Mouse (Mus musculus) liver, embryonic 16.5 days (tissue): ENCODE measurements around the gene Plce1. TPM values are rescaled to one million over a fixed set of nuclear protein-coding genes. Genes with fewer than 3 reads are reported as not detected.

Source experiments
- ATAC-seq: fragments of 200-750 bp; cut with Nextera tagmentation; 2 replicates; pipeline ENCODE4 v1.8.0; 2017; ENCODE audit warnings: low read depth, mild to moderate bottlenecking, moderate number of reproducible peaks, moderate library complexity
- H3K27ac ChIP-seq: fragments of 300-500 bp; sonication (generic); 2 replicates; pipeline ENCODE4 v1.5.1; 2014; ENCODE audit warnings: mild to moderate bottlenecking, low read length
- H3K27me3 ChIP-seq: fragments of 300-500 bp; sonication (generic); 2 replicates; pipeline ENCODE4 v1.6.1; 2014; ENCODE audit warnings: low read depth, low read length, mixed read lengths; ENCODE audit not compliant: control insufficient read depth, insufficient read depth
- H3K36me3 ChIP-seq: fragments of 300-500 bp; sonication (generic); 2 replicates; pipeline ENCODE4 v1.6.1; 2014; ENCODE audit warnings: mild to moderate bottlenecking; ENCODE audit not compliant: control insufficient read depth, insufficient read depth
- H3K4me1 ChIP-seq: fragments of 300-500 bp; sonication (generic); 2 replicates; pipeline ENCODE4 v1.6.1; 2014; ENCODE audit warnings: low read depth, low read length, mixed read lengths; ENCODE audit not compliant: control insufficient read depth
- H3K4me2 ChIP-seq: fragments of 300-500 bp; sonication (generic); 2 replicates; pipeline ENCODE4 v1.6.1; 2014; ENCODE audit warnings: low read depth, low read length, mixed read lengths
- H3K4me3 ChIP-seq: fragments of 300-500 bp; sonication (generic); 2 replicates; pipeline ENCODE4 v1.5.1; 2014; ENCODE audit warnings: low read depth, mild to moderate bottlenecking, low read length
- H3K9ac ChIP-seq: fragments of 300-500 bp; sonication (generic); 2 replicates; pipeline ENCODE4 v1.6.1; 2014; ENCODE audit warnings: low read depth, low read length
- H3K9me3 ChIP-seq: fragments of 300-500 bp; sonication (generic); replicated peaks from 2 replicates; pipeline ENCODE4 v1.6.1; 2016; ENCODE audit warnings: low read length; ENCODE audit not compliant: control insufficient read depth
- WGBS: fragments of 180-500 bp; shearing (Covaris S2); extraction: QIAGEN DNeasy Blood & Tissue Kit; methylation state at CpG from one replicate; pipeline ENCODE4 v1.1.7; 2014; ENCODE audit not compliant: insufficient replicate concordance; 5-methylcytosine and 5-hydroxymethylcytosine counted together
- polyA plus RNA-seq: library from polyadenylated mRNA; unstranded; fragments of >200 nt; fragmentation: Nextera tagmentation; extraction: Ambion mirVana; gene quantifications from 2 replicates; pipeline ENCODE4 v1.2.1, GENCODE M21; 2015

Plce1 gene
- polyA plus RNA-seq, 1 experiment from 2014 or later, result 0.68 TPM

DNA sequence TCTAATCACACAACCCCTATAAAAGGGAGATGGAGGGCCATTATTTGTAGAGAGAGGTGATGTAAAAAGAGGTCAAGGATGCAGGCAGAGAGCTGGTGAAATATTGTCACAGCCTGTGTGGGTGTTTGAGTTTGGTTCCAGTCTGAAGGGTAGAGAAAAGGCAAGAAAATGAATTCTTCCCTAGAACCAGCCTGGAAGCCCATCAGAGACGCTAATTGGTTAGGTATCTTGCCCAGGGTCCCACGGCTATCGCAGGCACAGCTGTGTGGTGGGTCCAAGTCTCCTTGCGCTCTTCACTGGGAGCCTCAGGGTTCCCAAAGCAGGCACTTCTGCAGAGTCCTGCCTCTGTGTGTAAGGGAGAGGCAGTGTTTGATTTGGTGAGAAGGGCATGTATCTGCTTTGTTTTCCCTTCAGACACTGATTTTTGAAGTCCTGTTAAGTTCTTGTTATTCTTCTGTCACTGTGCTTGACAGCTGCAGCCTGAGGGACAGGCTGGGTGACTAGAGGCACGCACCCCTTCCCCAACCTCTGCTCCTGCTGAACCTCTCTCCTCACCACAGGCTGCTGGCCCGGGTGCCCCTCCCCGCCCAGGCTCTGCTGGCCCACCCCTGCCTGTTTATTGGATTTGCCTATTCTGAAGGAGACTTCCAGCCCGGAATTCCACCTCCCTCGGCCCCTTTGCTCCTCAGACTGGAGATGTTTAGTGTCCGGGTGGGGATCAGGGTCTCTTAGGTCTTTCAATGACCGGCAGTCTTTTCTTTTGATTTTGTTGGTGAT is 5.1 kb downstream of the Plce1 start:
- H3K27me3 ChIP-seq, result peaks cover 21% of the 10 kb centered on the region
- H3K4me3 ChIP-seq, result no peak overlapping the region
- no peak overlapping the region for H3K4me2 ChIP-seq
- no peak for ATAC-seq
- H3K9me3 ChIP-seq, result no peaks in the 10 kb centered on the region
- no peaks in the 10 kb centered on the region for H3K4me1 ChIP-seq
- H3K27ac ChIP-seq, result no peak overlapping the region
- no peak overlapping the region for H3K9ac ChIP-seq
- H3K36me3 ChIP-seq, result no peaks in the 10 kb centered on the region
- WGBS, result 36% methylated on average over 11 of the region's 11 CpGs

DNA sequence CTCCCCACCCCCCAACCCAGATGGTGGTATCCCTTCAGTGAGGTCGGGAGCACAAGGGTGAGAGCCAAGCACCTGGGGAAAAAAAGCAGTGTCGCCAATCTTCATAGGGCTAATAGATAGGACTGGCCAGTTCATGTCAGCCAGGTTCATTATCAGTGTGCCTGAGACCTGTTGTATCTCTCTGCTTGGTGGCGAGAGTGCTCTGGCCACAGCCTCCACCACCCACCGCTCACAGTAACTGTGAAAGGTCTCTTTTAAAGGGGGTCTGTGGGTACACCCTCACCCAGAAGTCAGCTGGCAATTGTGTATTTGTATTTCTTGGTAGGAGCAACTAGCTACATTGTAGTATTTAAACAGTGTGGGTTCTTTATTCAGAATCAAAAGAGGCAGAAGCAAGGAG is 6.6 kb downstream of the Plce1 start:
- H3K4me2 ChIP-seq, result no peak overlapping the region
- H3K4me1 ChIP-seq, result no peaks in the 10 kb centered on the region
- no peak overlapping the region for H3K9ac ChIP-seq
- no peak overlapping the region for H3K4me3 ChIP-seq
- no peak for ATAC-seq
- 55% methylated on average over 4 of the region's 4 CpGs for WGBS
- H3K27ac ChIP-seq, result no peak overlapping the region
- peaks cover 6% of the 10 kb centered on the region for H3K27me3 ChIP-seq
- no peaks in the 10 kb centered on the region for H3K9me3 ChIP-seq
- no peaks in the 10 kb centered on the region for H3K36me3 ChIP-seq

DNA sequence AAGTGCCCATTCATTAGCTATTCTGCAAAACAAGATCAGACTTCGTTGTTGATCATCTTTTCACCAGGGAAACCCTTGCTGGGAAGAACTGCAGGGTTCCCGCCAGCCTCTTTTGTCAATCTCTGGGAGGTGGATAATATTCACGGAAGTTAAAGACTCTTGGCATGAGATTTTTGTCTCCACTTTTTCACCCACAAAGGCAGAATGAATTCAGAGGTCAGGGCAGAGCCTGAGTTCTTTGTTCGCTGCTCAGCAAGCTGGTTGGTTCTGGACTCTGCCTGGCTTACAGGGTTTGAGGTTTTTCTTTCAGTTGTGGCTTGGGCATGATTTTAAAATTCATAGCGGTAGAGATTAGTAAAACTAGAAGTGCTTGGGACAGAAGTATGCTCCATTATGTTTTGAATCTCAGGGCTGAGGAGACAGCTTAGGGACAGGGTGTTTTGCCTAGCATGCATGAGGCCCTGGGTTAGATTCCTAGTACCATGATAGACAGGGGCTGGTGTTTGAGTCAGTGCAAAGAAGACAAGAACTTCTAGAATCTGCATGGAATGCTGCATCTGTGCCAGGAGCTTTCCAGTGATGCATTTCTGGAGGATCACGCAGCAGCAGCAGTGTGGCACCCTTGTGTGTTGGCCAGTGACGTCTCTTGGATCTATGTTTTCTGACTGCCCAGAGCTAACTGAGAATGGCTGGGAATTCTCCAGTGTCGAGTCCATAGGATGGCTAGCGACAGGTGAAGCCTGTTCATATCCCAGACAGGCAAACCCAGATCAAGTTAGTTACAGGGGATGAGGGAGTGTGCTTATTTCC is 7.4 kb downstream of the Plce1 start:
- Histone ChIP-seq H3K27ac (no peak overlapping the region), H3K9me3 (no peaks in the 10 kb centered on the region), H3K27me3 (no peaks in the 10 kb centered on the region), H3K4me3 (no peak overlapping the region), H3K36me3 (no peaks in the 10 kb centered on the region), H3K9ac (no peak overlapping the region), H3K4me1 (no peaks in the 10 kb centered on the region), H3K4me2 (no peak overlapping the region)
- no peak for ATAC-seq
- WGBS, result 57% methylated on average over 9 of the region's 9 CpGs

DNA sequence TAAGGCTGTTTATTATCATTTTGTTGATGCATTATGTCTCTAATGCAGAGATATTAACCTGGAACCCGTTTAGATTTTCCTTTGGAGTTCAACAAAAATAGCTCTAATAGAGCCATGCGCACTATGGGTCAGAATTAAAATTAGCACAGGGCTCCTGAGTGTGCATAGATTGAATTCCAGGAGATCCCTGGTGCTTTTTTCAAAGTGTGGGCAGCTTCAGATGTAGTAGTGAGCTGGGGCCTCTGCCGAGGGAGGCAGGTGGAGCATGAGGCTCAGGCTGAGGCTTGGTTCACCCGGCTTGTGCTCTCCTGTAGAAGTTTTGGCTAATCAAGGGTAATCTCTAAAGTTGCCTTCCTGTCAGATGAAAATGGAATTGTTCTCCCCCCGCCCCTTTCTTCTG is 17.3 kb downstream of the Plce1 start:
- Histone ChIP-seq H3K4me1 (no peaks in the 10 kb centered on the region), H3K27me3 (no peaks in the 10 kb centered on the region), H3K27ac (no peak overlapping the region), H3K36me3 (no peaks in the 10 kb centered on the region), H3K4me2 (no peak overlapping the region), H3K9me3 (no peaks in the 10 kb centered on the region), H3K9ac (no peak overlapping the region), H3K4me3 (no peak overlapping the region)
- 53% methylated on average over 5 of the region's 5 CpGs for WGBS
- ATAC-seq, result no peak

DNA sequence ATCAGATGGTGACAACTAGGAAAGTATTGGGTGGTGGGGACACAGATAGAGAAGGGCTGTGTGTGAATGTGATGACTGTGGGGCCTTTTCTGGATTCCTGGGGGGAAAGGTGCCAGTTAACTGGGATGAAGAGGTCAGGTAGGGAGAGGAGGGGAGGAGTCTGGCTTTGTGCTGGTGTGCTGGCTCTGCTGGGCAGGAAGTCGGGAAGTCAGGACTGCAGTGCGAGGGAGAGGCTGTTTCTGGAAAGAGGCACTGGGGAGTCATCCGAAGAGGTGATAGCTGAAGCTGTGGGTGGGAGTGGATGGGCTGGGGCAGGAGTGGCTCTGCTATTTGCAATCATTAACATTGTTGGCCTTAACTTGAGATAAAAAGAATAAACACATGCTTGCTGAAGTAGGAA is 23.7 kb downstream of the Plce1 start:
- Histone ChIP-seq H3K4me1 (no peaks in the 10 kb centered on the region), H3K4me3 (no peak overlapping the region), H3K4me2 (no peak overlapping the region), H3K9ac (no peak overlapping the region), H3K27me3 (no peaks in the 10 kb centered on the region), H3K36me3 (no peaks in the 10 kb centered on the region), H3K9me3 (no peaks in the 10 kb centered on the region), H3K27ac (no peak overlapping the region)
- WGBS, result 29% methylated on average over 3 of the region's 3 CpGs
- ATAC-seq, result no peak

DNA sequence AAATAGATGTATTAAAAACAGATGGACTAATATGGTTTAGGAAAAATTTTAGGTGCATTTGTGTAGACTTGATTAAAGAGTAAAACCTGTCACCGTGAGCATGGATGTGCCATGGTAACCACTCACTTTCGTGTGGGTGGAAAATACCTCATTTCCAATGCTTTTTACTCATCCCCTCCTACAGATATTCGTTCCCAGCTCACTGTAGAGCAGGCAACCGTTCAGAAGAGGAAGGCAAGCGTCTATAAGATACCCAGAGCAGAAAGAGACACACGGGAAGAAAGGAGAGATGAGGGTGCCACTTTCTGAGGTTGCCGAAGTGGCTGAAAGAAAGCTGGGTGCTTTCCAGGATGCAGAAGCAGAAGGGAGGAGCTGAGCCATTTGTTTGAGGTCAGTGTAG is 25.2 kb downstream of the Plce1 start:
- no peak overlapping the region for H3K4me2 ChIP-seq
- ATAC-seq, result no peak
- H3K27ac ChIP-seq, result no peak overlapping the region
- H3K9me3 ChIP-seq, result no peaks in the 10 kb centered on the region
- no peaks in the 10 kb centered on the region for H3K27me3 ChIP-seq
- 57% methylated on average over 7 of the region's 7 CpGs for WGBS
- H3K4me3 ChIP-seq, result no peak overlapping the region
- H3K36me3 ChIP-seq, result no peaks in the 10 kb centered on the region
- no peaks in the 10 kb centered on the region for H3K4me1 ChIP-seq
- no peak overlapping the region for H3K9ac ChIP-seq

DNA sequence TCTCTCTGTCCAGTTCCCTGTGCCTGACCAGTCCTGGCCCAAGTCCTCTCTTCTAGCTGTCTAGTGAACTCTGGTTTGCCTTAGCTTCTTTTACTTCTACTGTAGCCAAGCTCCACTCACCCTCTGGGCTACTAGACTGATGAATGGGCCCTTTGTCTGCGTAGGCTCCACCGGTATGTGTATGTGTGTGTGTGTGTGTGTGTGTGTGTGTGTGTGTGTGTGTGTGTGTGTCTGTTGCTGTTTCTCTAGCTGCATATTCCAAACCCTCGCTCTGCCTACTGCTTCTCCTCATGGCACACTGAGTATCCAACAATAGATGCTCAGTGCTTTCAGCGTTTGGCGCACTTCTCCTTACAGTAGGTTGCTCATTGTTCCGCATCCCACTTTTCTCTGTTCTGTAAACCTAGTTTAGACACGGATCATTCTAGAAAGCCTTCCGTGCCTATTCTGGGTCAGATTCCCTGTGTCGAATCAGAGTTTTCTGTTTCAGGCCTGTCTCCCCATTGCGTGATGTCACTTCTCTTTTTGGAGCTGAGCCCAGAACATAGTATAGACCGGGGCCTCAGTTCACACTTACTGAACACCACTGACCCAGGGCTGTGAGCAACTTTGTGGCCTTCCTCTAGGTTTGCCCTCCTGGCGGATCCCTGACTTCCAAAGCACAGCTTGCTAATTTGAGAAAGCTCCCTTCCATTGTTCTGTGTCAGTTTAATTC is 26.5 kb downstream of the Plce1 start:
- H3K9ac ChIP-seq, result no peak overlapping the region
- no peak for ATAC-seq
- H3K9me3 ChIP-seq, result no peaks in the 10 kb centered on the region
- no peaks in the 10 kb centered on the region for H3K27me3 ChIP-seq
- H3K36me3 ChIP-seq, result no peaks in the 10 kb centered on the region
- 75% methylated on average over 12 of the region's 12 CpGs for WGBS
- no peak overlapping the region for H3K4me2 ChIP-seq
- no peak overlapping the region for H3K27ac ChIP-seq
- no peak overlapping the region for H3K4me3 ChIP-seq
- H3K4me1 ChIP-seq, result no peaks in the 10 kb centered on the region

DNA sequence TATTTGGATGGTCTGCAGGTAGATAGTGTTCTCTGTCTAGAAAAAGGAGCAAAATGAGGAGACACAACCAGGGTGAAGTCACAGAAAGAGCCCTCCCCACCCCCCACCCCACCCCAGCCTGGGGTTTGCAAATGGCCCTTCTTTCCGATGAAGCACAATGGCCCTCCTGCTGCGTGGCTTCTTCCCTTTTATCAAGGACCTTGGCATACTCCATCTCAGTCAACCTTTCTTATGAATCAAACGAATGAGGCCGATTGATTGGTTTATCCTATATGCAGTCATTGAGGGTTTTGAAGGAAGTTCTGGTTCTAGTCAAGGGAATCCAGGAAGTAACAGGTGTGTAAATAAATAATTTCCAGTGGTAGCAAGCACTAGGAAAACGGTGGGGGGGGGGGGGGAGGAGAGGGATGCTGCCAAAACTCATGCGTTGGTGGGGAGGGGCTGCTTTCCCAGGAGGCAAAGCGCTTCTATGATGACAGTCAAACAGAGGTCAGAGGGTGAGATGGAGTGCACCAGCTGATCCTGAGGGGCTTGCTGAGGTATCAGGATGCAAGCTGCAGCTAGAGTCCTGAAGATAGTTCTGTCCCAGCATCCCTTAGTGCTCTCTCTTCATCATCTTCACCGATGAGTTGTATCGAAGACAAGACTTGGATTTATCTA is 27.2 kb downstream of the Plce1 start:
- Histone ChIP-seq H3K27me3 (no peaks in the 10 kb centered on the region), H3K36me3 (no peaks in the 10 kb centered on the region), H3K27ac (no peak overlapping the region), H3K4me2 (no peak overlapping the region), H3K9me3 (no peaks in the 10 kb centered on the region), H3K9ac (no peak overlapping the region), H3K4me3 (no peak overlapping the region), H3K4me1 (no peaks in the 10 kb centered on the region)
- 61% methylated on average over 9 of the region's 9 CpGs for WGBS
- no peak for ATAC-seq
